Mouse (Mus musculus): ENCODE data around the gene Lrg1. TPM values are rescaled to one million over a fixed set of nuclear protein-coding genes. Genes with fewer than 3 reads are reported as not detected.
A peak's percentile ranks its signal among the peaks of the same experiment; 100 is the strongest.

The Lrg1 gene
- polyA plus RNA-seq, 1 experiment from 2014 or later: 0.24 TPM

- ATAC-seq (ENCODE audit: low read depth): peak; percentile 52
- H3K27ac ChIP-seq (ENCODE audit: low read depth, low read length): peak within 1 kb of the TSS; percentile 80
- peak within 1 kb of the TSS; percentile 80 for H3K4me2 ChIP-seq (ENCODE audit: low read depth, low read length)
- H3K4me3 ChIP-seq (ENCODE audit: low read depth, low read length): peak within 1 kb of the TSS; percentile 83
- peaks cover 5% of the 10 kb centered on the region; the same call in 1 of the 2 replicates for H3K27me3 ChIP-seq (ENCODE audit: control insufficient read depth, insufficient read depth, low read length)
- no peaks in the 10 kb centered on the region for H3K36me3 ChIP-seq (ENCODE audit: control insufficient read depth, insufficient read depth, low read length)
- peaks cover 33% of the 10 kb centered on the region for H3K4me1 ChIP-seq (ENCODE audit: control insufficient read depth, insufficient read depth, low read length)
- 1% methylated on average over 77 of the region's 79 CpGs for WGBS
- H3K9ac ChIP-seq (replicated peaks; ENCODE audit: low read depth, low read length): peak within 1 kb of the TSS; percentile 94
- no peaks in the 10 kb centered on the region for H3K9me3 ChIP-seq (ENCODE audit: control insufficient read depth, low read length)
Observed at GRCm38 (mm10) chr17:56139858-56140595, 18.2 kb upstream of the Lrg1 start, which contains the start of gene Sema6b. Gene Sema6b, minus strand, starts transcription at chr17:56140343.

- Histone ChIP-seq H3K9ac (replicated peaks; ENCODE audit: low read depth, low read length) (peak overlapping the region; percentile 94), H3K27me3 (ENCODE audit: control insufficient read depth, insufficient read depth, low read length) (peaks cover 5% of the 10 kb centered on the region; the same call in 1 of the 2 replicates), H3K27ac (ENCODE audit: low read depth, low read length) (no peak overlapping the region; the same call in 1 of the 2 replicates), H3K4me2 (ENCODE audit: low read depth, low read length) (peak overlapping the region; percentile 80), H3K36me3 (ENCODE audit: control insufficient read depth, insufficient read depth, low read length) (no peaks in the 10 kb centered on the region), H3K9me3 (ENCODE audit: control insufficient read depth, low read length) (no peaks in the 10 kb centered on the region), H3K4me1 (ENCODE audit: control insufficient read depth, insufficient read depth, low read length) (peaks cover 39% of the 10 kb centered on the region), H3K4me3 (ENCODE audit: low read depth, low read length) (peak overlapping the region; percentile 83)
- ATAC-seq (ENCODE audit: low read depth): peak; percentile 25
- 4% methylated on average over 20 of the region's 21 CpGs for WGBS
Observed at GRCm38 (mm10) chr17:56139355-56139754, 17.6 kb upstream of the Lrg1 start.

- no peaks in the 10 kb centered on the region for H3K9me3 ChIP-seq (ENCODE audit: control insufficient read depth, low read length)
- no peak for ATAC-seq (ENCODE audit: low read depth)
- H3K4me3 ChIP-seq (ENCODE audit: low read depth, low read length): peak overlapping the region; percentile 83
- peaks cover 43% of the 10 kb centered on the region for H3K4me1 ChIP-seq (ENCODE audit: control insufficient read depth, insufficient read depth, low read length)
- H3K4me2 ChIP-seq (ENCODE audit: low read depth, low read length): peak overlapping the region; percentile 80
- no peak overlapping the region for H3K27ac ChIP-seq (ENCODE audit: low read depth, low read length)
- no peaks in the 10 kb centered on the region for H3K36me3 ChIP-seq (ENCODE audit: control insufficient read depth, insufficient read depth, low read length)
- WGBS: 18% methylated on average over 25 of the region's 25 CpGs
- no peak overlapping the region for H3K9ac ChIP-seq (replicated peaks; ENCODE audit: low read depth, low read length)
- peaks cover 5% of the 10 kb centered on the region; the same call in 1 of the 2 replicates for H3K27me3 ChIP-seq (ENCODE audit: control insufficient read depth, insufficient read depth, low read length)
Observed at GRCm38 (mm10) chr17:56137839-56138613, 16.2 kb upstream of the Lrg1 start.

GRCm38 (mm10) chr17:56136558-56136957 lies 14.8 kb upstream of the Lrg1 start:
- H3K9me3 ChIP-seq (ENCODE audit: control insufficient read depth, low read length): no peaks in the 10 kb centered on the region
- no peak overlapping the region for H3K9ac ChIP-seq (replicated peaks; ENCODE audit: low read depth, low read length)
- peaks cover 5% of the 10 kb centered on the region; the same call in 1 of the 2 replicates for H3K27me3 ChIP-seq (ENCODE audit: control insufficient read depth, insufficient read depth, low read length)
- H3K4me1 ChIP-seq (ENCODE audit: control insufficient read depth, insufficient read depth, low read length): peaks cover 35% of the 10 kb centered on the region
- no peak overlapping the region for H3K4me2 ChIP-seq (ENCODE audit: low read depth, low read length)
- no peak overlapping the region for H3K27ac ChIP-seq (ENCODE audit: low read depth, low read length)
- no peak overlapping the region for H3K4me3 ChIP-seq (ENCODE audit: low read depth, low read length)
- 87% methylated on average over 7 of the region's 7 CpGs for WGBS
- ATAC-seq (ENCODE audit: low read depth): no peak
- H3K36me3 ChIP-seq (ENCODE audit: control insufficient read depth, insufficient read depth, low read length): 0 out of 2 replicates have a peak, but pooled peaks cover under 1% of the 10 kb centered on the region

GRCm38 (mm10) chr17:56134463-56134971 lies 12.7 kb upstream of the Lrg1 start:
- H3K36me3 ChIP-seq (ENCODE audit: control insufficient read depth, insufficient read depth, low read length): peaks cover 13% of the 10 kb centered on the region; the same call in 1 of the 2 replicates
- 2% methylated on average over 27 of the region's 27 CpGs for WGBS
- no peak overlapping the region for H3K27ac ChIP-seq (ENCODE audit: low read depth, low read length)
- ATAC-seq (ENCODE audit: low read depth): no peak; the same call in 1 of the 2 replicates
- no peaks in the 10 kb centered on the region for H3K9me3 ChIP-seq (ENCODE audit: control insufficient read depth, low read length)
- peaks cover 5% of the 10 kb centered on the region; the same call in 1 of the 2 replicates for H3K27me3 ChIP-seq (ENCODE audit: control insufficient read depth, insufficient read depth, low read length)
- no peak overlapping the region for H3K4me3 ChIP-seq (ENCODE audit: low read depth, low read length)
- H3K4me1 ChIP-seq (ENCODE audit: control insufficient read depth, insufficient read depth, low read length): peaks cover 33% of the 10 kb centered on the region
- peak overlapping the region; percentile 28; the same call in 1 of the 2 replicates for H3K4me2 ChIP-seq (ENCODE audit: low read depth, low read length)
- H3K9ac ChIP-seq (replicated peaks; ENCODE audit: low read depth, low read length): no peak overlapping the region

- Histone ChIP-seq H3K9me3 (ENCODE audit: control insufficient read depth, low read length) (no peaks in the 10 kb centered on the region), H3K4me2 (ENCODE audit: low read depth, low read length) (peak overlapping the region; percentile 28; the same call in 1 of the 2 replicates), H3K36me3 (ENCODE audit: control insufficient read depth, insufficient read depth, low read length) (peaks cover 13% of the 10 kb centered on the region; the same call in 1 of the 2 replicates), H3K9ac (replicated peaks; ENCODE audit: low read depth, low read length) (no peak overlapping the region), H3K27me3 (ENCODE audit: control insufficient read depth, insufficient read depth, low read length) (no peaks in the 10 kb centered on the region), H3K27ac (ENCODE audit: low read depth, low read length) (no peak overlapping the region), H3K4me1 (ENCODE audit: control insufficient read depth, insufficient read depth, low read length) (peaks cover 28% of the 10 kb centered on the region), H3K4me3 (ENCODE audit: low read depth, low read length) (no peak overlapping the region)
- 21% methylated on average over 20 of the region's 21 CpGs for WGBS
- peak; percentile 14; the same call in 1 of the 2 replicates for ATAC-seq (ENCODE audit: low read depth)
Observed at GRCm38 (mm10) chr17:56133457-56134363, 11.9 kb upstream of the Lrg1 start.

- no peaks in the 10 kb centered on the region for H3K27me3 ChIP-seq (ENCODE audit: control insufficient read depth, insufficient read depth, low read length)
- no peaks in the 10 kb centered on the region for H3K9me3 ChIP-seq (ENCODE audit: control insufficient read depth, low read length)
- peaks cover 22% of the 10 kb centered on the region for H3K36me3 ChIP-seq (ENCODE audit: control insufficient read depth, insufficient read depth, low read length)
- H3K4me3 ChIP-seq (ENCODE audit: low read depth, low read length): no peak overlapping the region
- no peak overlapping the region for H3K9ac ChIP-seq (replicated peaks; ENCODE audit: low read depth, low read length)
- peak; percentile 10; the same call in 1 of the 2 replicates for ATAC-seq (ENCODE audit: low read depth)
- no peak overlapping the region for H3K27ac ChIP-seq (ENCODE audit: low read depth, low read length)
- 4% methylated on average over 14 of the region's 14 CpGs for WGBS
- H3K4me1 ChIP-seq (ENCODE audit: control insufficient read depth, insufficient read depth, low read length): peaks cover 20% of the 10 kb centered on the region; the same call in 1 of the 2 replicates
- no peak overlapping the region for H3K4me2 ChIP-seq (ENCODE audit: low read depth, low read length)
Observed at GRCm38 (mm10) chr17:56132661-56133060, 10.9 kb upstream of the Lrg1 start.

- no peaks in the 10 kb centered on the region for H3K27me3 ChIP-seq (ENCODE audit: control insufficient read depth, insufficient read depth, low read length)
- H3K9ac ChIP-seq (replicated peaks; ENCODE audit: low read depth, low read length): no peak overlapping the region
- H3K27ac ChIP-seq (ENCODE audit: low read depth, low read length): no peak overlapping the region
- ATAC-seq (ENCODE audit: low read depth): 0 out of 2 replicates have a peak, but pooled peaks have one; percentile 13
- H3K36me3 ChIP-seq (ENCODE audit: control insufficient read depth, insufficient read depth, low read length): peaks cover 29% of the 10 kb centered on the region
- peaks cover 15% of the 10 kb centered on the region; the same call in 1 of the 2 replicates for H3K4me1 ChIP-seq (ENCODE audit: control insufficient read depth, insufficient read depth, low read length)
- WGBS: 43% methylated on average over 7 of the region's 7 CpGs
- no peaks in the 10 kb centered on the region for H3K9me3 ChIP-seq (ENCODE audit: control insufficient read depth, low read length)
- H3K4me2 ChIP-seq (ENCODE audit: low read depth, low read length): no peak overlapping the region
- H3K4me3 ChIP-seq (ENCODE audit: low read depth, low read length): no peak overlapping the region
Observed at GRCm38 (mm10) chr17:56131814-56132213, 10.0 kb upstream of the Lrg1 start.
